Mouse (Mus musculus) liver, adult 2 months (tissue): ENCODE data around the gene Alg11. TPM values are rescaled to one million over a fixed set of nuclear protein-coding genes. Genes with fewer than 3 reads are reported as not detected.
A peak's percentile ranks its signal among the peaks of the same experiment; 100 is the strongest.

Experiments
- DNase-seq: peaks from one replicate; pipeline ENCODE4 v3.0.0-alpha.2; 2011; ENCODE audit warnings: low read depth, low spot score; ENCODE audit errors: extremely low read depth
- H3K27ac ChIP-seq: fragments of 200-500 bp; replicated peaks from 2 replicates; pipeline ENCODE4 v1.5.1; 2012; ENCODE audit warnings: low read depth, mild to moderate bottlenecking, control low read depth, inconsistent platforms, low read length; ENCODE audit not compliant: insufficient read depth
- H3K27me3 ChIP-seq: fragments of 200-500 bp; 2 replicates; pipeline ENCODE4 v1.6.1; 2012; ENCODE audit warnings: mild to moderate bottlenecking, moderate library complexity, low read length, inconsistent platforms; ENCODE audit not compliant: control insufficient read depth, insufficient read depth
- H3K36me3 ChIP-seq: fragments of 200-500 bp; 2 replicates; pipeline ENCODE4 v1.6.1; 2012; ENCODE audit warnings: low read length, inconsistent platforms; ENCODE audit not compliant: control insufficient read depth, insufficient read depth
- H3K4me1 ChIP-seq: fragments of 200-500 bp; 2 replicates; pipeline ENCODE4 v1.6.1; 2011; ENCODE audit warnings: low read length; ENCODE audit not compliant: control insufficient read depth, insufficient read depth
- H3K4me3 ChIP-seq: fragments of 200-500 bp; 2 replicates; pipeline ENCODE4 v1.5.1; 2011; ENCODE audit warnings: low read depth, mild to moderate bottlenecking, control low read depth, low read length, moderate library complexity; ENCODE audit not compliant: insufficient read depth
- H3K79me2 ChIP-seq: fragments of 200-500 bp; 2 replicates; pipeline ENCODE4 v1.6.1; 2012; ENCODE audit warnings: inconsistent platforms, mild to moderate bottlenecking, low read length, moderate library complexity; ENCODE audit not compliant: control insufficient read depth, insufficient read depth
- H3K9ac ChIP-seq: fragments of 200-500 bp; 2 replicates; pipeline ENCODE4 v1.6.1; 2012; ENCODE audit warnings: low read depth, mild to moderate bottlenecking, control low read depth, inconsistent platforms, low read length
- CTCF ChIP-seq: fragments of 200-500 bp; IDR thresholded peaks from 2 replicates; pipeline ENCODE4 v1.5.1; 2011; ENCODE audit warnings: low read depth, low read length, control low read depth
- POLR2A ChIP-seq: fragments of 200-500 bp; IDR thresholded peaks from 2 replicates; pipeline ENCODE4 v1.6.1; 2011; ENCODE audit warnings: low read length, control low read depth; ENCODE audit not compliant: insufficient read depth; ENCODE audit errors: extremely low read depth
- WGBS: fragments of 180-500 bp; shearing (Covaris S2); methylation state at CpG from one replicate; pipeline ENCODE4 v1.1.7; 2018; 5-methylcytosine and 5-hydroxymethylcytosine counted together
- polyA plus RNA-seq: library from polyadenylated mRNA; depleted of rRNA; stranded (reverse); fragments of >200 nt; gene quantifications from 2 replicates; pipeline ENCODE4 v1.2.3, GENCODE M21; 2012
- total RNA-seq: library from RNA; depleted of rRNA; stranded (reverse); fragments of >200 nt; gene quantifications from 2 replicates; pipeline ENCODE4 v1.2.3, GENCODE M21; 2014

Gene Alg11
- total and polyA plus RNA-seq, 2 experiments: 11.6 to 15.2 TPM

DNA sequence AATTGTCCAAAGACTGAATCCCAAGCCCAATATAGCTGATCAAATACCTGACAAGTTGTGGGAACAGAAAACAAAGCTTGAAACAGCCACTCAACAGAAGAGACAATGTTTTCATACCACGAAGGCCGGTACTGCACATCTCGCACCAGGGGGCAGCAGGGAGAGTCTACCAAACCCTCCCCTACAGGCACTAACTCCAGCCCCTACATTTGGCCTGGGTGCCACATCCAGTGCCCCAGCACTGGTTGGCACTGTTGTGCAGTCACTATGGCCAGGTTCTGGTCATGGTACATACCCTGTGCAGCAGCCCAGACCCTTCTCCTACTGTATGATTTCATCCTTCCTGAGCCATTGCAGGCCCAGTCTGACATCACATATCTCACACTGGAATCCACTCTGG is 31.5 kb upstream of the Alg11 start:
- no peaks in the 10 kb centered on the region; the same call in 1 of the 2 replicates for H3K36me3 ChIP-seq
- no peak overlapping the region for H3K27ac ChIP-seq
- H3K79me2 ChIP-seq: peaks cover 12% of the 10 kb centered on the region; the same call in 1 of the 2 replicates
- no peaks in the 10 kb centered on the region for H3K4me1 ChIP-seq
- no peak overlapping the region for H3K4me3 ChIP-seq
- 82% methylated on average over 3 of the region's 3 CpGs for WGBS
- TF ChIP-seq POLR2A (no peak), CTCF (peak; percentile 63)
- H3K27me3 ChIP-seq: no peaks in the 10 kb centered on the region
- no peak overlapping the region for H3K9ac ChIP-seq
- DNase-seq: peak; percentile 34

GRCm38 (mm10) chr8:22030990-22031389 is 29.5 kb upstream of the Alg11 start:
- Histone ChIP-seq H3K36me3 (no peaks in the 10 kb centered on the region; the same call in 1 of the 2 replicates), H3K4me1 (peaks cover under 1% of the 10 kb centered on the region; the same call in 1 of the 2 replicates), H3K27me3 (no peaks in the 10 kb centered on the region), H3K79me2 (peaks cover 21% of the 10 kb centered on the region; the same call in 1 of the 2 replicates), H3K4me3 (no peak overlapping the region), H3K9ac (no peak overlapping the region), H3K27ac (no peak overlapping the region)
- TF ChIP-seq POLR2A: no peak
- no peak for TF ChIP-seq CTCF
- 88% methylated on average over 3 of the region's 3 CpGs for WGBS
- no peak for DNase-seq

DNA sequence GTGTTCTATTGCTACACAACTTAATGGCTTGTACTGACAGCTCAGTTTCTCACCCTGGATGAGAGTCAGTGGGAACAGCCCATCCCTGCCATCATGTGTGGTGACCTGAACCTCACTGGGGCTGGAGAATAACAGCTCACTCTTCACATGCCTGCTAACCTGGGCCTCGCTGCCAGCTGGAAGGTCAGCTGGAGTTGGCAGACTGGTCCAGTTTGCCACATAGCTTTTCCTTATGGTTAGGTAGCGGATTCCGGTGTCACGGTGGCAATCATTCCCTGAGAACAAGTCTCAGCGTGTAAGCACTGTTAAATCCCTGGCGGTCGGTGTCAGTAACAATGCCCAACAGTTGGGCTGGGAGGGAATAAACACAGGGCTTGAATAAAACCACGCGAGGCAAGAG is 24.4 kb upstream of the Alg11 start:
- no peaks in the 10 kb centered on the region for H3K36me3 ChIP-seq
- no peak overlapping the region for H3K4me3 ChIP-seq
- no peaks in the 10 kb centered on the region for H3K27me3 ChIP-seq
- WGBS: 53% methylated on average over 9 of the region's 9 CpGs
- H3K9ac ChIP-seq: no peak overlapping the region
- peaks cover 20% of the 10 kb centered on the region for H3K4me1 ChIP-seq
- DNase-seq: peak; percentile 74
- H3K27ac ChIP-seq: peak overlapping the region; percentile 67
- TF ChIP-seq POLR2A (no peak), CTCF (no peak)
- peaks cover 20% of the 10 kb centered on the region; the same call in 1 of the 2 replicates for H3K79me2 ChIP-seq

DNA sequence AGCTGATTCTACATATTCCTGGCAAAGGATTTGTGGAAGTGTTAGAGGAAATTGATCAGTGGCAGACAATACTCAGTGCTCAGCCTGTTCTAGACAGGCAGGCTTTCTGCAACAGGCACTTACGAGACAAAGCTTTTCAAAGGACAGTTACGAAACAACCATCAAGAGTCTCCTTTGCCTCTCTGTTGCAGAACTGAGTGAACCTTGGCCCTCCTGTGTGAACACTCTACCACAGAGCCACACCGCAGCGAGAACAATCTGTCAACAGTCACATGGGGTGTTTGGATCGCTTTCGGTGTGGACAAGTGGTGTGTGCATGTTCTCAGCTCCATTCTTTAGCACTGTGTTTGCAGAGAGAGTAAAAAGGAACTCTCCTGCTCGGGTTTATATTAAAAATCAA is 23.5 kb upstream of the Alg11 start:
- Histone ChIP-seq H3K4me1 (peaks cover 22% of the 10 kb centered on the region), H3K79me2 (peaks cover 21% of the 10 kb centered on the region; the same call in 1 of the 2 replicates), H3K27ac (peak overlapping the region; percentile 76), H3K4me3 (no peak overlapping the region), H3K9ac (no peak overlapping the region), H3K36me3 (no peaks in the 10 kb centered on the region), H3K27me3 (no peaks in the 10 kb centered on the region)
- DNase-seq: peak; percentile 99
- TF ChIP-seq POLR2A: no peak
- no peak for TF ChIP-seq CTCF
- WGBS: 19% methylated on average over 7 of the region's 7 CpGs

GRCm38 (mm10) chr8:22039468-22040152 is 20.9 kb upstream of the Alg11 start:
- WGBS: 3% methylated on average over 15 of the region's 15 CpGs
- Histone ChIP-seq H3K4me3 (peak overlapping the region; percentile 38), H3K79me2 (peaks cover 21% of the 10 kb centered on the region; the same call in 1 of the 2 replicates), H3K4me1 (peaks cover 24% of the 10 kb centered on the region), H3K9ac (peak overlapping the region; percentile 45), H3K27ac (peak overlapping the region; percentile 30), H3K36me3 (no peaks in the 10 kb centered on the region), H3K27me3 (no peaks in the 10 kb centered on the region)
- DNase-seq: peak; percentile 70
- TF ChIP-seq POLR2A (no peak), CTCF (no peak)

GRCm38 (mm10) chr8:22040153-22040509 is 20.4 kb upstream of the Alg11 start:
- no peak overlapping the region for H3K9ac ChIP-seq
- 48% methylated on average over 6 of the region's 6 CpGs for WGBS
- no peaks in the 10 kb centered on the region for H3K27me3 ChIP-seq
- TF ChIP-seq CTCF (no peak), POLR2A (no peak)
- H3K27ac ChIP-seq: peak overlapping the region; percentile 30
- peaks cover 17% of the 10 kb centered on the region; the same call in 1 of the 2 replicates for H3K79me2 ChIP-seq
- DNase-seq: peak; percentile 51
- H3K36me3 ChIP-seq: no peaks in the 10 kb centered on the region
- no peak overlapping the region for H3K4me3 ChIP-seq
- H3K4me1 ChIP-seq: peaks cover 26% of the 10 kb centered on the region
